Mouse (Mus musculus): ENCODE measurements around the gene Gm5114. TPM values are rescaled to one million over a fixed set of nuclear protein-coding genes. Genes with fewer than 3 reads are reported as not detected.
"Not testable (repeated sequence)": the region's sequence is repeated elsewhere in the genome, so short reads cannot be mapped to it uniquely, and the experiment has no call there.

Gene Gm5114
- polyA plus RNA-seq (2017; shearing (Covaris generic)): not detected

DNA sequence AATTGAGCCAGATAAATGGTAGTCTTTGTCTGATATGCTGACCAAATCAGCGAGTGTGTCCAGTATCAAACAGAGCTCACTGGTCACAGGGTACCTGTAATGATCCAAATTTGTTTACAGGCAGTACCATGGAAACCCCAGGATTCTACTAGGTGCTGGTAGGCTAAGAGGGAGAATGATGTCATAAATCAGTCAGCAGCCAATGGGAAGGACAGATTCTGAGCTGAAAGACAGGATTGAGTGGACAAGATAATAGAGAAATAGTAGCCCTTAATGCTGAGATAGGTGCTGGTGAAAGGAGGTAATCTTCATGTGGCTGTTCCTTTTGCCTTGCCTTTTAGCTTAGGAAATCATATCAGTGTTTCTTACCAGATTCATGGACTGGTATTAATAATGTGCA is at the start of gene Gm5114:
Gene Gm5114, minus strand, starts transcription at position 101 of the 400 bp plus-strand sequence.
- ATAC-seq: not testable (repeated sequence)

DNA sequence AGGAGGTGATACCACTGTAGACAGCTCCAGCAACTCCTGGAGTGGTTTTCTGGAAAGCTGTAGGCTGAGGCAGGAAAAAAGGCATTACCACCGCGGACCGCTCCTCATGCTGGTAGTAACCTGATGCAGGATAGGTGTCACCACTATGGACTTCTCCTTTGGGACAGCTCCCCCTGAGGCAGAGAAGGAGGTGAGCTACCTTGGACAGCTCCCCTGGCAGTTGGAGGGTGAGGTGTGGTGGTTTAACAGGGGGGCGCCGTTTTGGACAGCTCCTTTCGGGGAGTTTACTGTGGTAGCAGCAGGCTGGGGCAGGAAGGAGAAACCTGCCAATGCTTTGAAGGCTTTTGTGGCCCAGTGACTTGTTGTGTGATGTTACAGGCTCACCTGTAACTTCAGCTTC is 42.8 kb upstream of the Gm5114 start:
- no peak for ATAC-seq

DNA sequence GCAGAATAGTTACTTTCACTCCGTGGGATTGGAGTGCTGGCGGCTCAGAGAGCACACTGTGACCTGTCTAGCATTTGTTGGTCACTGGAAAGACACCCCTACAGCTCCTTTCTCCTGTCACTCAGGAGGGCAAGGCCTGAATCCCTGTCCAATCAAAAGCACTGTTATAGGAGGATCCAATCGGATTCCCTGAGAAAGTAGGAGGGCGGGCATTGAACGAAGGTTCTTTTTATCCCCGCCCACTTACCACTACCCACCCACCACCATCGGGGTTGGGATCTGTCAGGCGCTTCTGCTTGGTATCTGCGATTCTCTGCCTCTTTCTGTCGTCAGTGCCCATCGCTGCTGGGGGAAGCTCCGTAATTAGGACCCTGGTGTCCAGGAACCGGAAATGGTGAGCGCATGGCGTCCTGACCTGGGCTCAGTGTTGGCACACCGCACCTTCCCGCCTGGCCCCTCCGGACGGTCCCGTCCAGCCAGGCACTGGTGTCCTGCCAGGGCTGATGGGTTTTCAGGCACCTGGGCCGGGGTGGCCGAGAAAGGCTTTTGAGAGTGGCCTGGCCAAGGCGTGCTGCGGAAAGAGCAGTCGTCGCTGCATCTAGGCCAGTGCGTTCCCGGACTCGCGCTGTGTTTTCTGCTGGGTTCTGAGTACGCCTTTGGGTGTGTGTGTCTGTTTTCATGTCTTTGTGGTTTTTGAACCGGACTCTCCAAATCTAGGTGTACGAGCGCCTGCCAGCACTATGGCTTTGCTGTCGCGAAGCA is 36.5 kb upstream of the Gm5114 start:
- ATAC-seq: peak; percentile 93

DNA sequence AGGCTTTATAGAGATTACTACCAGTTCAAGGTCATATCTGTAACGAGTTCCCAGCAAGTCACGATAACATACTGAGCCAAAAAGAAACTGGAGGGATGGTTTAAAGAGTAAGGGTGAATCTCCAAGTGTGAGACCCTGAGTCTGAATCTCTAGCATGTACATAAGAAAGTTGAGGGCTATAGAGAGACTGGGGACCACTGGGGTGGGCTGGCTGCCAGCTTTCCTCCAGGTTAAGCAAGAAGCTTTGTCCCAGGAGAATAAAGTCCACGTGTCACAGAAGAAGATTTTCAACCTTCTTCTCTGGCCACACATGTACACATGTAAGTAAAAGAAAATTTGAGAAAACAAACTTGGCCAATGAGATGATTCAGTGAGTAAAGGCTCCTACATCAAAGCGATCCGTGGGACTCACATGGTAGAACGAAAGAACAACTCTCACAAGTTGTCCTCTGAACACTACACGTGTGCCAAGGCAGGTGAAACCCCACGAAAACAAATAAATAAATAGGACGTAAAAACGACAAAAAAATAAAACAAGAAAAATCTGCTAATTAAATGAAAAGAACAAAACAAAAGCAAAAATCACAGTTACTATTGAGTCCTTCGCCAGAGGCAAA is 35.8 kb upstream of the Gm5114 start:
- ATAC-seq: no peak

DNA sequence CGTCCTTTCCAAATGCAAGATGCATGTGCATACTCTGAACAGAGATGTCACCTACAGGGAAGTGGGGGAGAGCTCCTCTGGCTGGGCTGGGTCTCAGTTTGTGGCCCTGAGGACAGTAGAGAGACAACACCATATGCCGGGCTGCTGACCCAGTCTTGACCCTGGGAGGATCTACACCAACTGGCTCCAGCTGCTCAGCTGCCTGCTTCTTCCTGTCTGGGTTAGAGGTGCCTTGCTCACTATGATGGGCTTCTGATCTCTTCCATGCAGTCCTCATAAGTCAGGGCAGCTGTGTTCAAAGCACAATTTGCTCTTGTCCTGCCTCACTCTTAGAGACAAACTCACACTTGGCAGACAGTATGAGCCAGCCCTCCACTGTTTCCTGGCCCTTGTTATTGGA is 28.3 kb upstream of the Gm5114 start:
- ATAC-seq: no peak

DNA sequence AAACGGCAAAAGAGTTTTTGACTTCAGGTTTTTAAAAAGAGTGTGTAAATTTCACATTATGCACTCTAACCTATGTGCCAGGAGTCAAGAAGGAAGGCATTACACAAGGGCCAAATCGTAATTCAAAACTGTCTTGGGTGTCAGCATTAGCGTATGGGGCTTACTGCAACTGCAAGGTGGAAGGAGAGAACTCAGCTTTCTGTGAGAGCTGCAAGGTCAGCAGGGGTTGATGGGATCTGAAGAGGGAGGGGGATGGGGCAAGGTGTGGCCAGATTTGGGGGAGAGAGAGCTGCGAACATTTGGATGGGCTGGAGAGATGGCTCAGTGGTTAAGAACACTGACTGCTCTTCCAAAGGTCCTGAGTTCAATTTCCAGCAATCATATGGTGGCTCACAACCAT is 27.4 kb upstream of the Gm5114 start:
- ATAC-seq: no peak

Other genes with a start within 250 kb of the Gm5114 start
- gene Zfp619, start 104.6 kb upstream of the Gm5114 start, polyA plus RNA-seq (2017; shearing (Covaris generic)): 1 to 10 TPM in 1 of 2 experiments, under 1 TPM in 1; 0.92 to 1.0 TPM